Mouse (Mus musculus) G1E (cell line): ENCODE results near the gene Tmem258.

Experiments used
- CTCF ChIP-seq: IDR thresholded peaks from 2 replicates; pipeline ENCODE4 v1.5.1; 2012; ENCODE audit warnings: low read depth, low read length, inconsistent platforms, mixed read lengths
- GATA1 ChIP-seq: IDR thresholded peaks from 2 replicates; pipeline ENCODE4 v1.6.1; 2012; ENCODE audit warnings: borderline replicate concordance, low read length, inconsistent platforms, mixed read lengths
- GATA2 ChIP-seq: IDR thresholded peaks from 2 replicates; pipeline ENCODE4 v1.6.1; 2012; ENCODE audit warnings: low read depth, low read length, inconsistent platforms, borderline replicate concordance
- POLR2AphosphoS5 ChIP-seq: IDR thresholded peaks from 2 replicates; pipeline ENCODE4 v1.6.1; 2012; ENCODE audit warnings: low read depth, low read length, inconsistent platforms; ENCODE audit not compliant: insufficient replicate concordance
- TAL1 ChIP-seq: conservative IDR thresholded peaks from 2 replicates; pipeline ENCODE4 v1.6.1; 2012; ENCODE audit warnings: low read depth, low read length, inconsistent platforms, mixed read lengths

DNA sequence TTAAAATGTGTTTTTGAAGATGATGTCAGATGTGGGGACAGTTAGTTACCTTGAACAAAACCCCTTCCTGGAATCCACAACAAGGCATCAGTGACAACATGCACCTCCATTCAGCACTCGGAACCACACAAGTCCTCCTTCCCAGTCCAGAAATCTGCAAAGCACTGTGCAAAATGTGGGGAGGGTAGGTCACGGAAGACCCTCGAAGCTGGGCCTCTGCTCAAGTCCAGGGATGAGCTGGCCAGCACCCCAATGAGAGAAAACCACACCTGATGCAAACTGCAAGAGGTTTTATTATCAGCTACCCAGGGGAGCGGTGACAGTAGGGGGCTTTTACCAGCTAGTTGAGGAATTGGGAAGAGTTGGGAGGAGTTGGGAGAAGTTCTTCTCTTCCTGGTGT lies 28.9 kb upstream of the Tmem258 start:
- TF ChIP-seq CTCF = no peak
- no peak for TF ChIP-seq GATA1
- no peak for TF ChIP-seq TAL1
- no peak for TF ChIP-seq POLR2AphosphoS5
- TF ChIP-seq GATA2 = no peak
